Mouse (Mus musculus): ENCODE data around the gene Zfp579. TPM values are rescaled to one million over a fixed set of nuclear protein-coding genes. Genes with fewer than 3 reads are reported as not detected.

Gene Zfp579
- 16.3 TPM for polyA plus RNA-seq (2012; fragmentation: generic; extraction: Trizol)

DNA sequence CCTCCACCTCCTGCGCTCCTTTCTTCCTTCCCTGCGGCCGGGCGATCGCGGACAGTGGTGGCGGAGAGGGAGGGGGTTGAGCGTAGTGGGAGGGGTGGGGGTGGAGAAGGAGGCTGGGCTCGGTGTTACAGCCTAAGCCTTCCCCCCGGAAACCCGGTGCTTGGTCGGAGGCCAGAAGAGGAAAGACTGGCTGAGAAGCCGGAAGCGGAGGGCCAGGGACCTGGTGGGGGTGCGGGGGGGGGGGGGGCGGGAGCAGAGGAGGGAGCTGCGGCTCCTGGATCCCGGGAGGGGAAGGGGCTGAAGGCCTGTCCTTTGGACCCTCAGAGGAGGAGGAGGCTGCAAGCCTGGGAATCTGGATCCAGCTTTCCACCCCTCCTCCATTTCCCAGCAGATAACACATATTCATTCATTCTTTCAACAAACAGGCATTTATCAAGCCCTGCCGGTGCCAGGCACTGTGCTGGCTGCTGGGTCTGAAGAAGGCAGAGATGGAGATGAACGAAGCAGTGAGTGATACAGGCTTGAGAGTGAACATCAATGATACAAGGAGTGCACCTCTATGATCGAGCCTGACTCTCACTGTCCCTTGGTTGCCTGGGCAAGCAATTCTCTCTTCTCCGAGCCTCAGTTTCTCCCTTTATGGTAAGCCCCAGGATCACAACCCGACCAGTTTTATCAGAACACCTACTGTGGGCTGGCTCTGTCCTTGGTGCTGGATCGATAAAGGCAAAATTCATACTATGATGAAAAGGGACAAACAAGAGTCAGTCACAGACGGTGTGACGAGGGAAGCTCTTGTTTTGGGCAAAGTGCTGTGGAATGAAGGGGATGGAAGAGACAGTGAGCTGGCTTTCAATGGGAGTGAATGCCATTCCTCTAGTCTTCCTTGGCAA lies at the start of gene Zfp579:
Gene Zfp579, minus strand, starts transcription at position 156 of the 893 bp plus-strand sequence.
- H3K79me2 ChIP-seq (ENCODE audit: control insufficient read depth, insufficient read depth) = no peaks in the 10 kb centered on the region
- peak within 1 kb of the TSS; percentile 95 for H3K4me2 ChIP-seq (ENCODE audit: low read depth)
- no peaks in the 10 kb centered on the region for H3K27me3 ChIP-seq (ENCODE audit: control insufficient read depth, insufficient read depth, insufficient read length)
- peak within 1 kb of the TSS; percentile 25 for H3ac ChIP-seq (ENCODE audit: control insufficient read depth, insufficient read length)
- no peak for TF ChIP-seq E2F4 (IDR thresholded peaks at IDR 0.05; ENCODE audit: insufficient read depth)
- peak; percentile 35 for TF ChIP-seq REST (IDR thresholded peaks at IDR 0.05; ENCODE audit: insufficient read depth, insufficient read length)
- TF ChIP-seq MYOG (IDR thresholded peaks at IDR 0.05; ENCODE audit: control insufficient read depth in 1 of 3, insufficient read depth in 1 of 3, insufficient read length in 2 of 3, low read depth in 2 of 3) = no peak
- TF ChIP-seq TCF3 (IDR thresholded peaks at IDR 0.05; ENCODE audit: insufficient read length, low read depth) = no peak
- TF ChIP-seq POLR2AphosphoS2 (IDR thresholded peaks at IDR 0.05; ENCODE audit: insufficient read length, low read depth) = peak; percentile 31
- TF ChIP-seq USF1 (IDR thresholded peaks at IDR 0.05; ENCODE audit: low read depth) = no peak
- peak; percentile 57 for TF ChIP-seq POLR2A (IDR thresholded peaks at IDR 0.05; ENCODE audit: insufficient read length, low read depth)
- no peak for TF ChIP-seq CEBPB (IDR thresholded peaks at IDR 0.05; ENCODE audit: insufficient read depth, poor library complexity, severe bottlenecking)
- H3K4me3 ChIP-seq = peak within 1 kb of the TSS; percentile 67
- peaks cover 4% of the 10 kb centered on the region for H3K36me3 ChIP-seq (ENCODE audit: control insufficient read depth, insufficient read depth)

GRCm38 (mm10) chr7:5044981-5045380 lies 49.0 kb upstream of the Zfp579 start:
- Histone ChIP-seq H3K27me3 (ENCODE audit: control insufficient read depth, insufficient read depth, insufficient read length) (no peaks in the 10 kb centered on the region), H3K79me2 (ENCODE audit: control insufficient read depth, insufficient read depth) (no peaks in the 10 kb centered on the region), H3K4me2 (ENCODE audit: low read depth) (no peak overlapping the region), H3K4me3 (no peak overlapping the region), H3ac (ENCODE audit: control insufficient read depth, insufficient read length) (no peak overlapping the region), H3K36me3 (ENCODE audit: control insufficient read depth, insufficient read depth) (no peaks in the 10 kb centered on the region)
- no peak for TF ChIP-seq MYOD1 (IDR thresholded peaks at IDR 0.05; ENCODE audit: control insufficient read depth in 1 of 3, insufficient read length in 2 of 3, low read depth in 2 of 3)
- no peak for TF ChIP-seq POLR2AphosphoS2 (IDR thresholded peaks at IDR 0.05; ENCODE audit: insufficient read length, low read depth)
- TF ChIP-seq TCF3 (IDR thresholded peaks at IDR 0.05; ENCODE audit: insufficient read length, low read depth) = no peak
- no peak for TF ChIP-seq MAX (IDR thresholded peaks at IDR 0.05; ENCODE audit: low read depth)
- TF ChIP-seq POLR2A (IDR thresholded peaks at IDR 0.05; ENCODE audit: insufficient read length, low read depth) = no peak
- TF ChIP-seq REST (IDR thresholded peaks at IDR 0.05; ENCODE audit: insufficient read depth, insufficient read length) = no peak
- no peak for TF ChIP-seq MYOG (IDR thresholded peaks at IDR 0.05; ENCODE audit: control insufficient read depth in 1 of 3, insufficient read depth in 1 of 3, insufficient read length in 2 of 3, low read depth in 2 of 3)
- no peak for TF ChIP-seq USF1 (IDR thresholded peaks at IDR 0.05; ENCODE audit: low read depth)
- TF ChIP-seq E2F4 (IDR thresholded peaks at IDR 0.05; ENCODE audit: insufficient read depth) = no peak
- TF ChIP-seq CEBPB (IDR thresholded peaks at IDR 0.05; ENCODE audit: insufficient read depth, poor library complexity, severe bottlenecking) = no peak
- no peak for TF ChIP-seq TCF12 (IDR thresholded peaks at IDR 0.05; ENCODE audit: insufficient read depth, poor library complexity, severe bottlenecking)
- no peak for TF ChIP-seq SRF (IDR thresholded peaks at IDR 0.05; ENCODE audit: control insufficient read depth, insufficient read length, low read depth)

GRCm38 (mm10) chr7:5038940-5039339 lies 43.0 kb upstream of the Zfp579 start:
- Histone ChIP-seq H3K4me3 (peak overlapping the region; percentile 62), H3ac (ENCODE audit: control insufficient read depth, insufficient read length) (peak overlapping the region; percentile 52), H3K79me2 (ENCODE audit: control insufficient read depth, insufficient read depth) (no peaks in the 10 kb centered on the region), H3K27me3 (ENCODE audit: control insufficient read depth, insufficient read depth, insufficient read length) (no peaks in the 10 kb centered on the region), H3K36me3 (ENCODE audit: control insufficient read depth, insufficient read depth) (peaks cover 5% of the 10 kb centered on the region), H3K4me2 (ENCODE audit: low read depth) (peak overlapping the region; percentile 76)
- TF ChIP-seq MYOG (IDR thresholded peaks at IDR 0.05; ENCODE audit: control insufficient read depth in 1 of 3, insufficient read depth in 1 of 3, insufficient read length in 2 of 3, low read depth in 2 of 3) (no peak), MYOD1 (IDR thresholded peaks at IDR 0.05; ENCODE audit: control insufficient read depth in 1 of 3, insufficient read length in 2 of 3, low read depth in 2 of 3) (no peak), MAX (IDR thresholded peaks at IDR 0.05; ENCODE audit: low read depth) (no peak), POLR2AphosphoS2 (IDR thresholded peaks at IDR 0.05; ENCODE audit: insufficient read length, low read depth) (no peak), REST (IDR thresholded peaks at IDR 0.05; ENCODE audit: insufficient read depth, insufficient read length) (no peak), TCF12 (IDR thresholded peaks at IDR 0.05; ENCODE audit: insufficient read depth, poor library complexity, severe bottlenecking) (no peak), E2F4 (IDR thresholded peaks at IDR 0.05; ENCODE audit: insufficient read depth) (no peak), SRF (IDR thresholded peaks at IDR 0.05; ENCODE audit: control insufficient read depth, insufficient read length, low read depth) (no peak), USF1 (IDR thresholded peaks at IDR 0.05; ENCODE audit: low read depth) (no peak), POLR2A (IDR thresholded peaks at IDR 0.05; ENCODE audit: insufficient read length, low read depth) (no peak), TCF3 (IDR thresholded peaks at IDR 0.05; ENCODE audit: insufficient read length, low read depth) (no peak), CEBPB (IDR thresholded peaks at IDR 0.05; ENCODE audit: insufficient read depth, poor library complexity, severe bottlenecking) (no peak)

GRCm38 (mm10) chr7:5038109-5038732 lies 42.3 kb upstream of the Zfp579 start, which contains the start of gene Zfp784:
Zfp784 (minus strand) TSS chr7:5038446.
- TF ChIP-seq POLR2A (IDR thresholded peaks at IDR 0.05; ENCODE audit: insufficient read length, low read depth) (peak; percentile 64), POLR2AphosphoS2 (IDR thresholded peaks at IDR 0.05; ENCODE audit: insufficient read length, low read depth) (peak; percentile 45), REST (IDR thresholded peaks at IDR 0.05; ENCODE audit: insufficient read depth, insufficient read length) (no peak), TCF3 (IDR thresholded peaks at IDR 0.05; ENCODE audit: insufficient read length, low read depth) (no peak), MYOD1 (IDR thresholded peaks at IDR 0.05; ENCODE audit: control insufficient read depth in 1 of 3, insufficient read length in 2 of 3, low read depth in 2 of 3) (no peak)
- H3K4me2 ChIP-seq (ENCODE audit: low read depth) = peak within 1 kb of the TSS; percentile 76
- no peaks in the 10 kb centered on the region for H3K27me3 ChIP-seq (ENCODE audit: control insufficient read depth, insufficient read depth, insufficient read length)
- H3K4me3 ChIP-seq = peak within 1 kb of the TSS; percentile 62
- H3K79me2 ChIP-seq (ENCODE audit: control insufficient read depth, insufficient read depth) = no peaks in the 10 kb centered on the region
- H3K36me3 ChIP-seq (ENCODE audit: control insufficient read depth, insufficient read depth) = peaks cover 6% of the 10 kb centered on the region
- H3ac ChIP-seq (ENCODE audit: control insufficient read depth, insufficient read length) = peak within 1 kb of the TSS; percentile 52
